Mouse (Mus musculus) kidney, adult 2 months (tissue): ENCODE measurements around the gene Gm10644. TPM values are rescaled to one million over a fixed set of nuclear protein-coding genes. Genes with fewer than 3 reads are reported as not detected.

Experiments
- DNase-seq: peaks from one replicate; pipeline ENCODE4 v3.0.0; 2021
- H3K27ac ChIP-seq: fragments of 200-500 bp; 2 replicates; pipeline ENCODE4 v1.5.1; 2012; ENCODE audit warnings: low read depth, low read length, control low read depth, inconsistent platforms; ENCODE audit not compliant: insufficient read depth
- H3K27me3 ChIP-seq: fragments of 200-500 bp; replicated peaks from 2 replicates; pipeline ENCODE4 v1.6.1; 2012; ENCODE audit warnings: mild to moderate bottlenecking, moderate library complexity, low read length, inconsistent platforms; ENCODE audit not compliant: control insufficient read depth, insufficient read depth
- H3K36me3 ChIP-seq: fragments of 200-500 bp; 2 replicates; pipeline ENCODE4 v1.6.1; 2012; ENCODE audit warnings: mild to moderate bottlenecking, moderate library complexity, low read length, inconsistent platforms; ENCODE audit not compliant: control insufficient read depth, insufficient read depth
- H3K4me1 ChIP-seq: fragments of 200-500 bp; 2 replicates; pipeline ENCODE4 v1.6.1; 2011; ENCODE audit warnings: low read length; ENCODE audit not compliant: control insufficient read depth, insufficient read depth
- H3K4me3 ChIP-seq: fragments of 200-500 bp; 2 replicates; pipeline ENCODE4 v1.5.1; 2011; ENCODE audit warnings: mild to moderate bottlenecking, low read depth, low read length, control low read depth; ENCODE audit not compliant: insufficient read depth
- CTCF ChIP-seq: fragments of 200-500 bp; conservative IDR thresholded peaks from 2 replicates; pipeline ENCODE4 v1.5.1; 2011; ENCODE audit warnings: low read depth, mild to moderate bottlenecking, control low read depth, low read length, moderate library complexity, mixed read lengths; ENCODE audit not compliant: insufficient read depth, insufficient read length
- POLR2A ChIP-seq: fragments of 200-500 bp; IDR thresholded peaks from one replicate; pipeline ENCODE4 v1.6.1; 2011; ENCODE audit warnings: low read depth, low read length, control low read depth
- WGBS: fragments of 180-500 bp; shearing (Covaris S2); methylation state at CpG from one replicate; pipeline ENCODE4 v1.1.7; 2018; 5-methylcytosine and 5-hydroxymethylcytosine counted together
- polyA plus RNA-seq: library from polyadenylated mRNA; depleted of rRNA; stranded (reverse); fragments of >200 nt; gene quantifications from 2 replicates; pipeline ENCODE4 v1.2.3, GENCODE M21; 2012

Gene Gm10644
- polyA plus RNA-seq, 1 experiment, result 2.7 TPM

GRCm38 (mm10) chr8:83978200-83978599, 23.2 kb upstream of the Gm10644 start:
- Histone ChIP-seq H3K27ac (peak overlapping the region; percentile 29), H3K4me3 (no peak overlapping the region), H3K4me1 (peaks cover 21% of the 10 kb centered on the region), H3K27me3 (no peaks in the 10 kb centered on the region), H3K36me3 (no peaks in the 10 kb centered on the region)
- 71% methylated on average over 9 of the region's 9 CpGs for WGBS
- no peak for TF ChIP-seq POLR2A
- DNase-seq, result no peak

- no peaks in the 10 kb centered on the region for H3K36me3 ChIP-seq
- TF ChIP-seq POLR2A (no peak), CTCF (no peak)
- no peaks in the 10 kb centered on the region for H3K27me3 ChIP-seq
- H3K4me1 ChIP-seq, result peaks cover 21% of the 10 kb centered on the region
- peak; percentile 60 for DNase-seq
- 13% methylated on average over 6 of the region's 6 CpGs for WGBS
- H3K27ac ChIP-seq, result peak overlapping the region; percentile 29
- no peak overlapping the region for H3K4me3 ChIP-seq
Measured at GRCm38 (mm10) chr8:83977646-83978045, 22.6 kb upstream of the Gm10644 start.

- Histone ChIP-seq H3K36me3 (no peaks in the 10 kb centered on the region), H3K4me1 (peaks cover 24% of the 10 kb centered on the region), H3K27me3 (no peaks in the 10 kb centered on the region), H3K4me3 (no peak overlapping the region), H3K27ac (no peak overlapping the region)
- 79% methylated on average over 5 of the region's 5 CpGs for WGBS
- no peak for DNase-seq
- no peak for TF ChIP-seq POLR2A
- TF ChIP-seq CTCF, result peak; percentile 28
Measured at GRCm38 (mm10) chr8:83976779-83977350, 21.9 kb upstream of the Gm10644 start.

GRCm38 (mm10) chr8:83976101-83976630, 21.2 kb upstream of the Gm10644 start:
- Histone ChIP-seq H3K27me3 (no peaks in the 10 kb centered on the region), H3K36me3 (no peaks in the 10 kb centered on the region), H3K27ac (no peak overlapping the region), H3K4me1 (peaks cover 27% of the 10 kb centered on the region), H3K4me3 (no peak overlapping the region)
- 67% methylated on average over 4 of the region's 4 CpGs for WGBS
- peak; percentile 49 for DNase-seq
- TF ChIP-seq CTCF (peak; percentile 76), POLR2A (no peak)

GRCm38 (mm10) chr8:83974521-83974920, 19.5 kb upstream of the Gm10644 start:
- Histone ChIP-seq H3K27me3 (no peaks in the 10 kb centered on the region), H3K36me3 (no peaks in the 10 kb centered on the region), H3K4me1 (peaks cover 27% of the 10 kb centered on the region), H3K4me3 (no peak overlapping the region), H3K27ac (no peak overlapping the region)
- TF ChIP-seq POLR2A, result no peak
- no peak for TF ChIP-seq CTCF
- 87% methylated on average over 4 of the region's 4 CpGs for WGBS
- DNase-seq, result no peak

- DNase-seq, result no peak
Measured at GRCm38 (mm10) chr8:83973161-83974031, 18.4 kb upstream of the Gm10644 start.

More at GRCm38 (mm10) chr8:83973161-83974031, 18.4 kb upstream of the Gm10644 start:
- Histone ChIP-seq H3K4me1 (peaks cover 27% of the 10 kb centered on the region), H3K36me3 (no peaks in the 10 kb centered on the region), H3K27me3 (no peaks in the 10 kb centered on the region), H3K4me3 (peak overlapping the region; percentile 79), H3K27ac (peak overlapping the region; percentile 48; the same call in 1 of the 2 replicates)
- no peak for TF ChIP-seq POLR2A
- no peak for TF ChIP-seq CTCF
- 5% methylated on average over 37 of the region's 37 CpGs for WGBS
